Mouse (Mus musculus) spleen, postnatal 10 days (tissue): Measurements from ENCODE around the gene Galnt9.

Experiments
- DNase-seq, 2 experiments: peaks; one replicate each; pipeline ENCODE4 v3.0.0; 2021 to 2022; ENCODE audit warnings: low spot score in 2 of 2

The Galnt9 gene

DNA sequence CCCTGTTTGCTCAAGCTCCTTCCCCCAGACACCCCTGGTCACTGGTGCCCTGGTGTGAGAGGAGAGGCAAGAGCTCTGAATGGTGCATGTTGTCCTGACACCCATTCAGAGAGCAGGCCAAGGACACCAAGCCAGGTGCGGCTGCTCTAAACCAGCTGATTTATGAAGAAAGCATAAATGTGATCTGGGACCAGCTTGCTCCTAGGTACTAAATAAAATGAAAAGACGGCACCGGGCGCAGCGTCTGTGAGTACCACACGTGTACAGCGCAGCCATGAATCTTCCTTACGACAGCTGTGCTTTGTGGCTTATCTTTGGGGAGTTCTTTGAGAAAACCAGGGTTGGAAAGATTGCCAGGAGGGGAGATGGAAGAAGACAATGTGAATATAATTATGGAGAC, 8.2 kb upstream of the Galnt9 start:
- DNase-seq: no peak

DNA sequence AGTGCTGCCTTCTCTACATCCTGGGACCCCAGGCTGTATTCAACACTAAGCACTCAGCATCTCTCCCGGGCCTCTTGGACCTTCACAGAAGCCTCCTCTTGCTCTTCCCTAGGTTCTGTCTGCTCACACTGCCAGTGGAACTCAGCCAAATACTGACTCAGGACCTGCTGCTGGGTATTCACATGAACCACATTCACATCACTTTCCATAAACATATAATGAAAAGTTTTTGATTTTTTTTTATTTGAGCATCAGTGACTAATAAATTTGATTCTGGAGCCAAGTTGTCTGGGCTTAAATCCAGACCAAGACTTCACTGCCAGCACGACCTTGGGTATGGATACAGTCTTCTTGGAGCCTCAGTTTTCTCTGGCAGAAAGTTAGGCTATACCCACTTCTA, 3.2 kb upstream of the Galnt9 start:
- no peak for DNase-seq

DNA sequence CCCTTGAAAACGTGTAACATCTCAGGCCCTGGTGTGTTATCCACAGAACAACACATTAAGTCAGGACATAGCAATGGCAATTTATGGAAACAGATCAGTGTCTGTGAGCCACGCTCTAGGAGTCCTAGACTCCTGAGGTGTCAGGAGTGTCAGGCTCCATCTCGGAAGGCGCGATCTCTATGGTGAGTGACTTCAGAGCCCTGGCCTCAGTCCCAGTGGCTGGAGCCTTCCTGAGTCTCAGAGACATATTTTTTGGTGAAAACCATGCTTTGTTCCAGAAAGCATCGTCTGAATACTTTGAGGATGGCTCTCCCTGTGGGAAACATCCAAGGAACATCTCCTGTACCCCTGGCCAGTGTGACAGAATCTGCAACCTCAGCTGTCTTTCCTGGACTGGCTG, 2.7 kb upstream of the Galnt9 start:
- no peak for DNase-seq

DNA sequence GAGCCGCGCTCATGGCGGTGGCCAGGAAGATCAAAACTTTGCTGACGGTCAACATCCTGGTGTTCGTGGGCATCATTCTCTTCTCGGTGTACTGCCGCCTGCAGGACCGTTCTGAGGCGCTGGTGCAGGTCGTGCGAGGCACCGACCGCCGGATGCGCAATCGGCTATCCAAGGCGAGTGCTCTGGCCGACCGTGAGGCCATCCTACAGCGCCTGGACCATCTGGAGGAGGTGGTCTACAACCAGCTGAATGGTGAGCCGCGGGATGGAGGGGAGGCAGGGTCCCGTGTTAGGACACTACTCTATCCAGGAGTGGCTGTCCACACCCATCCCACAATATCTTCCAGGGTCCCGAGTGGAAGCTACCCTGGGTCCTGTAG, 525 bp downstream of the Galnt9 start:
- no peak for DNase-seq

DNA sequence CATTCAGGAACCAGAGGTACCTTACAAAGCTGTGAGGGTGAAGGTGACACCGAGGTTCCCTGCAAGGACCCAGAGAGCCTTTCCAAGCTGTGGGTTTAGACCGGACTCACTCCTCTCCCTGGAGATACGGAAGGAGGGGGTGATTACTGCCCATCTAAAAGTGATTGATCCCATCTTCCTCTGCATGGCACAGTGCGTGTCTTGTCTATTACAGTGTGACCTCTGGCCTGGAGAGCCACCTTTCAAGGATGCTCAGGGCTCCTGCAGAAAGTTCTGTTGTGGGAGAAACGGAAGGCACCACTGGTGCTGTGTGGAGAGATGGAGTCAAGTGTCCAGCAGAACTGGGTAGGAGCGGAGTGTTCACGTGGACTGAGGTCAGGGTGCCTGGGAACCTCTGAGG, 1.2 kb downstream of the Galnt9 start:
- no peak for DNase-seq

DNA sequence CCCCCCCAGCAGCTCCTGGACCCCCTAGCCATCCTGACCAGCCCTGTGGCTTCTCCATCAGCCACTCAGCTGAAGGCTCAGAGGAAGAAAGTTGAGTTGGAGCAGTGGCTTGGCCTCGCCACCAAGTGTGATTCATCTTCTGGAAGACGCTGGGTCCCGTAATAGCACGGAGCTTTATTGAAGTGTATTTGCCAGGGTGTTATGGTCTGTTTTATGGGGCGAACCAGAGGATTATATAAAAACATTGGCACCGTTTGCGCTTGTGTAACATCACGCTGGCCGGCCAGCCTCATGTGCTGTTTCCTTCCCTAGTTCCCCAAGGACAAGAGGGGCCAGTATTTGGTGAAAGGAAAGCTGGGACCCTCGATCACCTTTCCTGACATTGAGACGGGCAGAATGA, 2.0 kb downstream of the Galnt9 start:
- no peak for DNase-seq

DNA sequence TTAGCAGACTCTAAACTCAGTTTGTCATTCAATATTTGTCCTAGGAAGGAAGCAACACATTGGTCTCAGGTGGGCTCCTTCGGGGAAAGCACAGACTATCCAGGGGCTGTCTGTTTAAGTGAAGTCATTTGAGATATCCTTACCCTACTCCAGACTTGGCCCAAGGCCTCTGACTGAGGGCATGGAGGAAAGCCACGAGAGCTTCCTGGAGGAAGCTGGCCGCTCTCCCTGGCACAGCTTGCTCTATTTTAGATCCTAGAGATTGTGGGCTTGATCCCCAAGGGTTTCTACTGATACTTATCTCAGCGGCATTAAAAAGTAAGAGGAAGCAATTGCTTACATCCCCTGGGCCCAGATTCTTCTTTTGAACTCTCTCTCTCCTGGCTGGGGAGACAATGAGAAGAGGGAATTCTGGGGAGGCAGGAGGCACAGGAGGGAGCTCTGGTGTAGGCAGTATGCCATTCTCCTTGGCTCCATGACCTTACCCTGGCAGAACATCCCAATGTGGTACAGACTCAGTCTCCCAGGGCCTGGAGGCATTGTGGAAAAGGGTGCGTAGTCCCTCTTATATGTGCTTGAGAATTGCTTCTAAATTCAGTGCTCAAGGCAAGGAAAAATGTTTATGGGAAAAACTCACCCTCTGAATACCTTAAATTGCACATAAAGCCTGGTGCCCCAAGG, 2.7 kb downstream of the Galnt9 start:
- DNase-seq: no peak

DNA sequence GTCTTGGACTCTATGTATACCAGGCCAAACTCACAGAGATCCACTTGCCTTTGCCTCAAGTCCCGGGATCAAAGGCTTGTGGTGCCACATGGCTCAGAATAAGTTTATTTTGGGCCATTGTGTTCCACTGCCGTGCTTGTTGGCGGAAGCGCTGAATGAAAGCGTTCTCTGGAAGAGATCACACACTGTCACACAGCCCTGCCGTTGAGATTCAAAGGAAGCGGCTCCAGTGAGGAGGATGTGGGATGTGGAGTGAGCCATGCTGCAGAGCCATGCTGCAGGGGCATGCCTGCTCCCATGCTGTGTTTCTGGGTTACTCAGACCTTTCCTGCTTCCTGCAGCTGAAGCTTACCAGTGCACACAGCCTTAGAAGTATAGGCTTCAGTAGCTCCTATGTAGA, 4.3 kb downstream of the Galnt9 start:
- DNase-seq: no peak

DNA sequence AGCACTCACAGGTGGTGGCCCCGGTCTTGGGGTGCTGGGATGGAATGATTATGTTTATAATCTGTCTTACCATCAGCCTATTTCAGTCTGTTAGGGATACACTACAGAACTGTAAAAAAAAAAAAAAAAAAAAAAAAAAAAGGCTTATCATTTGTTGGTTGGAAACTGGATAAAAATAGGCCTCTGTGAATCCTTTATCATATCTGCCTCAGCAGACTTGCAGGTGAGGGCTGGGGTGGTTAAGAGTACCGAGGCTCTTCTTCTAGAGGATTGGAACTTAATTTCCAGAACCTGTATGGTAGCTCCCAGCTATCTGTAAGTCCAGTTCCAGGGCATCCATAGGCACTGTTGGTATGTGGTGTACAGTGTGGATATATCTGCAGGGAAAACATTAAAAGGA, 6.0 kb downstream of the Galnt9 start:
- no peak for DNase-seq

DNA sequence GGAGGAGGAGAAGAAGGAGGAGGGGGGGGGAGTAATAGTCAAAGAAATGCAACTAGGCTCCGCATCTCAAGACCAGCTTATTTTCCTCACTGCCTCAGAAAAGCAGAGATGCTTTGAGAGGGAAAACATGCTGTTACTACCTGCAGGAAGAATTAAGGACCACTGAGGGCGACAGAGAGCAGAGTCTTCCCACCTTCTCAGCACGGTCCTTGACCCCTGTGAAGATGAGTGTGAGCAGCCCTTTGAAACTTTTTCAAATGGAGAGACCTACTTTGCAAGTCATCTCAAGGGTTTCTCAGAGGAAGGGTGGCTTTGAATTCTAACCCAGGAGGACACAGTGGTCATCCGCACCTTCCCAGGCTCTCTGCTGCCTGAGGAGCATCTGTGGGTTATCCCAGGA, 6.7 kb downstream of the Galnt9 start:
- DNase-seq: no peak

DNA sequence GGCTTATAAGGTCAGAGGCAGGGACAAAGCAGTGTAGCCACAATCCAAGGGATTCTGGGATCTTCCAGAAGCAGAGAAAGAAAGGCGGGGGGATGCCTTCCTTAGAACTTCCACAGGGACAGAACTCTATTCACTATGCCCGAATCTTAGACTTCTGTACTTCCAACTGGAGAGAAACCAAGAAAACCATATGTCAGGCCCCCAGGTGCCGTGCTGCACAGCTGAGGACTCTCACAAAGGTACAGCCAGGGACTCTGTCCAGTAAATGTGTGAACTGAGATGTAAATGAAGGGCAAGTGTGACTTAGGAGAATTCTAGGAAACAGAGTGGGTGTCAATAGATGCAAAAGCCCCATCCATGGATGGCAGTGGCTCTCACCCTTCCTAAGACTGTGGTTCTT, 7.8 kb downstream of the Galnt9 start:
- DNase-seq: no peak

DNA sequence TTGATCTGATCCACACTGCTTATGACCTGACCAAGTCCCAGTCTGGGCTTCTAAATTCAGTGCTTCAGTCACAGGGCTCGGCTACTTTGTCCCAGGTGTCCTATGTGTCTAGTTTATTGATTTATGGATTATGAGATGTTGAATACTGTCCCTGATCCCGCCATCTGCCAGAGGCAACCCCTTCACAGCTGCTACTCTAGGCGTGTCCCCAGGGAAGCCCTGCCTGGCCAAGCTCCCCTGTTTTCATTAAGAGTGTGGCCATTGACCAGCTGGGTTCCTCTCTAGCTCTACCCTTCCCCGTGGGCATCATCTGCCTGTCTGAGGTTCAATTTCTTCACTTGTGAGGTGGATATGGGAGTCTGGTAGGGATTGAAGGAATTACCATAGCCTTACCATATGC, 9.2 kb downstream of the Galnt9 start:
- DNase-seq: no peak

DNA sequence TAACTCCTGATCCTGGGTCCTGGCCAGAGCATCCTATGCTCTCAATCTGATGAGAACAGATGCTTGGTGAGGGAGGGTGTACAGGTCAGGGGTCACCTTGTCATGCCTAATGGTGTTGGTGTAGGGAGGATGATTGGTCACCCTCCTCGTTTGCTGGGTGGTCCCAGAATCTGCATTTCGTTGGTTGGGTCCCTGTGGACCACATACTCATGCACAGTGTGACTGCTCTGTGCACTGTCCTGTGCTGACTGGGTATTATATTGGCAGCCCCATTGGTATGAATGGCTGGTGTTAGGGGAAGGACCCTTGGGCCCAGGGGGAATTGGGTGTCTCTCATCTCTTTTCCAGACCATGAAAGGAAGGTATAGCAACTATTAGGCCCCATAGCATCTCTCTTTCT, 11.0 kb downstream of the Galnt9 start:
- no peak for DNase-seq

DNA sequence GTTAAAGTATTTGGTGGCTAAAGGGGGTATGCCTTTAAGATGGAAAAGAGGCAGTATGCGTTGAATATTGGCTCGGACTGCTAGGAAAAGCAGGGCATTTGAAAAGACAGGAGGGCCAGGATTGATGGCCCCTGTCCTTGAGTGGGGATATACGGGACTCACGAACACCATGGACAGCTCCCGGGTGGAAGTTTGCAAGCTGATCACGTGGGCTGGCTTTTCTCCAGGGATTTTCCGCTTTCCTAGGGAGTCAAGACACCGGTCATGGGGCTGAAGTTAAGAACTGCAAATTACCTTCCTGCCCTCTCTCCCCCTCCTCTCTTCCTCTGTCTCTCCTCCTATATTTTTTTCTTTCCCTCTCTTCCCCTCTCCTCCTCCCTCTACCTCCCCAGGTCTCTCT, 14.2 kb downstream of the Galnt9 start:
- peak in 1 of 2 experiments; percentile 57 for DNase-seq

DNA sequence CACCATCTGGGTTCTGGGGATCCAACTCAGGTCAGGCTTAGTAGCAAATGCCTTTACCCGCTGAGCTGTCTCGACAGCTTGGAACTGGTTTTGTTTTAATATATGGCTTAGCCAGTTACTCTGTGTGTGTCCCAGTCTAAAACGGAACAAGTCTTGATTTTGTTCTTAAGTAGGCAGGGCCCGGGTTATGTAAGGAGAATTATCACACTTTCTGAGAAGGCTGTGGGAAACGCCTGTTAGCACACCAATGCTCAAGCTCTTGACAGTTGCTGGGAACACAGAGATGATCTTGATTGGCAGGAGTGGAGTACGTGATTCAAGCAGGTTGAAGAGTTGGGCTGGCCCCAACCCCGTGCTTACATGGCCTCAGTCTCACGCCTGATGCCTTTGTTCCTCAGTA, 15.5 kb downstream of the Galnt9 start:
- DNase-seq: no peak

DNA sequence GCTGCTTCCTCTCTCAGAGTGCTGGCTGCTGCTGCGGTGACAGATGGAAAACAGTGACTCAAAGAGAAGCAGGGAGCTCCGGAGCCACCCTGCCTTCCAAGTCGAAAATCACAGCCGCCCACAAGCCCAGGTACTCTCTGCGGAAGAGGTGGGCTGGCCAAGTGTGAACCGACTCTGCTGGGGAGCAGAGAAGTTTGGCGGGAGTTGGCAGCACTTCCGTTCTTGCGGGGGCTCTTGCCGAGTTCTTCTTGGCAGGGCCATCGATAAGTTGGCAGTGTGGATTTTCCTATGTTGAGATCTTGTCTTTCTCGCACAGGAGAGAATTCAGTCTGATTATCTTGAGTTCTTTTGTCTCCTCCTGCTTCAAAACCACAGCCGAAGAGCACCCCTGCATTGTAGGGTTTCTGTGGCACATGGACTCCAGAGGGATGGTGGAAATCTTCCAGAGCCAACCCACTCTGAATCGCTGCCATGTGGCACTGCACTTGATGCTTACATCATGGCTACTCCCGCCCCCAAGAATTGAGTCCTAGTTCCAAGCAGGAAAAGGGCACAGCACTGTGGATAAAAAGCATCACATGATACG, 18.7 kb downstream of the Galnt9 start:
- DNase-seq: no peak

DNA sequence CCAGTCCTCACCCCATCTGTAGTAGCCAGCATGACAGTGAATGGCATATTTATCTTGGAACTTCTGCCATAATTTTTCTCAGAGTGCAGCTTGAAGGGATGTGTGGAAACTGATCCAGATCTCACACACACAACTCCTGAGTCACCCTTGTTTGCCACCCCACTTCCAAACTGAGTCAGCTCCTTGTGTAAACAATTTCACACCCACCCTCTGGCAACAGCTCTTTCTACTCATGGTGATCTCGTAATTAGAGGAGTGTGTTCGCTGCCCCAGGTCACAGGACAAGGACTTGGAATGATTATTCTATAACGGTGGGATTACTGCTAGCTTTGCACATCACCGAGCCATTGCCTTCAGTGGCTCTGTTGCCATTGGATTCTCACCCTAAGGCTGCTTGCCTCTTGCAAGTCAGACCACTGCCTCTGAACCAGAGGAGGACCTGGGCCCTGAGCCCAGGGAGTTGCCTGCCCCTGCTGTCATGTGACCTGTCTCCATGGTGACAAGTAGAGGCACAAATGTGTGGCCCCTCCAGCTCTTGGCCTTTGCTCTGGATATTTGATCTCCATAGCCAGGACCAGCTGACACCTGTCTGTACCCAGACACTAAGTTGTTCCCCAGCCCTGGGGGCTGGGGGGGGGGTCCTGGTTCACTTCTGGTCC, 21.0 kb downstream of the Galnt9 start:
- no peak for DNase-seq

DNA sequence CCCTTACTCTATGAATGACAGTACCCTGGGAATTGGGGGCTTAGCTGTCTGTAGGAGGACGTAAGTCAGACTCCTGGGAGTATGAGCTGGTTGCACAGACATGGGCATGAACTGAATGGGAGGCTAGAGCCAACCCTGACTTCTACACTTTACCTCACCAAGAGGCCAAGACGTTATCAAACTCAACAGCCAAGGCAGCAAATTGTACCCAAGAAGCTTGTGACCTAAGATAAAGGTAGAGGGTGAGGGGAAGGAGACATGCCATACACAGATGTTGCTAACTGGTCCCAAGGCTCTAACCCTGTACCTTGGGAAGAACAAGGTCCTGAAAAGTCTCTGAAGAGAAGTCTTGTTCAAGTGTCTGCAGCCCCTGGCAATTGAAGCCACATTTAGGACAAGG, 23.4 kb downstream of the Galnt9 start:
- DNase-seq: no peak

DNA sequence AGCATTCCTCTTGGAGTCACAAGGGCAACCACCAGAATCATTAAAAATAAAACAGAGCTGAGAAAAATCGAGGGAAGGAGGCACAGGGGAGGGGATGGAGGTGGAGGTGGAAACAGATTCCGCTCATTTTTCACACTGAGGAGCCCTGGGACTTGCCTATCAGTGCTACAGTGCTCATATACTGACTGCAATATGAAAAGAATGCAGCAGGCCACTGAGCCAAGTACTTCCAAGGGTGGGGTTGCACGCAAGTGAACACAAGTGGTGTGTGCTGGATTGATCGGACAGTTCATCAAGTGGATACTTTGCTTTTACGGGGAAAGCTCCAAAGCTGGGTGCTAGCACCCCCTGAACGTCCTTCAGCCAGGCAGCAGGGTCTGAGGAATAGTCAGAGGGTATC, 30.7 kb downstream of the Galnt9 start:
- DNase-seq: no peak

DNA sequence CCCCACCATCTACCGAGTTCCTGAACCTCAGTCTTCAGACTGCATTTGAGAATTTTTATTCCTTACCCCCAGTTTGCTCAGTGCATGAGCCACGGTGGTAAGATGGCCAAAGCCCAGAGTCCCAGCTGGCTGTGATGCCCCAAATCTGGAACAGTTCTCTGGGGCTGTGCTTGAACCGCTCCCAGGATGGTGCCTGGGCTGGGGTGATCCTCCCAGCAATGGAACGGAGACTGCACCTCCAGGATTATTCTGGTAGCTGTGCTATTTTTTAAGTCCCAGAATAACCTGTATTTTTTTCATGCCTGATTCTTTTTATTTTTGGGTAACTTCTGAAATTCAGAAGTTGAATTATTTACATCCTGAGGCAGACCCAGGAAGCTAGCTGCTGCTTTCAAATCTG, 35.1 kb downstream of the Galnt9 start:
- no peak for DNase-seq

DNA sequence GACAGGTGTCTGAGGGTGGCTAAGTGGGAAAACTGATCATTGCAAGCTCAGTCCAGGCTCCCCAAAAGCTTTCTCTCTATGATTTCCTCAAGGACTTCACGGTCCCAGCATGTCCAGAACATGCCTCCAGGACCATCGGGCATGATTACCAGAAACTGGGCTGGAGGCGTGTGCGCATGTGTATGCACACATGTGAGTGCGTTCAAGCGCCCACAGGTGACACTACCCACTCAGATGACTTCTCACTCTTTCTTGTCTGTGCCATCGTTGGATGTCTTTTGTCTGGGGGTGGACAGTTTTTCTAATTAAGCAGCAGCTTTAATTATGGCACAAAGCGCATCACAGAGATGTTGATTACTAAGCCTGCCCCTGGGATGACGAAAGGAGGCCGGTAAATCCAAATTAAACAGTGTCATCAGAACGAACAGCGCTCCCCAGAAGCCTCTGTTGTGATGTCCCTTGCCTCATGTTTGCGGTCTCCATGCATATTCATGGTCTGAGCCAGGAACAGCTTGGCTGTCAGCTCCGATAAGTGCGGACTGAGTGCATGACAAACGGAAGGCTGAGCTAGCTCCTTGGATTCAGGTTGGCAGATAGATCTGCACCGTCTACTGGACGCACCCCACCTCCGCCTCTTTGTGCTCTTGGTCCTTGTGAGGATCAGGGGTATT, 36.5 kb downstream of the Galnt9 start:
- no peak for DNase-seq

DNA sequence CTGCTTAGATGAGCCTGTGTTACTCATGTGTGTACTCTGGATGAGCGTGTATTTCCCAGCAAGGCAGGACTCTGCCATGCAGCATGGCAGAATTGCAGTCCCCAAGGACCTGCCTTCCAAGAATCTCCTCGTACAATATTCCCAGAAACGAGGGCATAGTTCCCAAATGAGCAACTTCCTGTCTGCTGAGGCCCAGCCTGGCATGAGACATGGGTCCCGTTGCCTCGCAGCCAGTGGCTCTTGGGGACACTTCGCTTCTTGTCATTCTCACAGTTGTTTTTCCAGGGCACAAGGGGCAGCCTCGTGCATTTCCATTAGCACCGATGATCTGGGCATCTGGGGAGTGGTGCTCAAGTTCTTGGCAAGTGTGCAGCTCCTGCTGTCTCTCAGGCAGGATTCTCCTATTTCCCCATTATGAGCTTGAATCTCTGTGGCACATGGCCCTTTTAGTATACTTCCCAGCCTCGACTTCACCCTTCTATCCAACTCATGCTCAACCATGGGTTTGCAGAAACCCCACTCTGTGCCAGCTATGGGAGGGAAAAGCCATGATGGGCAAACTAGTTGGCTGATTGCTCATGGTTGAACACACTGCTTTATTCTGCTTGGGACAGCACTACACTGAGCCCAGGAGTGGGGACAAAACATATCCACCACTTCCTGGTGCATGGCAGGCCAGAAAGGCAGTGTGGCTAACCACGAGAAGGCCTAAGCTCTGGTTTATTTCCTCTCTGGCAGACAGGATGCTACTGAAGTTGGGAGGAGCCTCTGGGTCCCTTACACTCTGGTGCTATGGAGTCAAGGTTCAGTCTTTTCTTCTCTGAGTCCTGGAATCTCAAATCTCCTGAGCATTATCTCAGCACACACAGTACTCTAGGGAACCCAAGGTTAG, 38.7 kb downstream of the Galnt9 start:
- no peak for DNase-seq
